Mouse (Mus musculus): Measurements from ENCODE around the gene Gm12830. TPM values are rescaled to one million over a fixed set of nuclear protein-coding genes. Genes with fewer than 3 reads are reported as not detected.
A peak's percentile ranks its signal among the peaks of the same experiment; 100 is the strongest.

Gene Gm12830
- polyA plus RNA-seq, 1 experiment from 2014 or later, result not detected

DNA sequence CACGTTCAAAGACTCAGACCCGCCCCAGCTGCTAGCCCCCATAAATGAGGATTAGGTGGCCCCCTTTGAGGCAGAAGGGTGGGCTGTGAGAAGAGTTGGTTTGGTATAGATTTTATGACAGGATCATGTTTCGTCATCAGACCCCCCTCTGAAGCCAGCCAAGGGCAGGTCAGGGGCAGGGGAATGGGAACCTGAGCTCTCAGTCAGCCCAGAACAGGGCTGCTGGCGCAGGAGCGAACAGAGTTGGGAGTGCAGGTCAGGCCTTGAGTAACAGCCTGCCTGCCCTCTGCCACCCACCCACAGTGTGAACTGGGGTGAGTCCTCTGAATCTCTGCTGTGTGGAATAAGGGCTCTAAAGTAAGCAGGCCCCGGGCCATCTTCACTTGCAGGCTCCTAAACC, 25.2 kb downstream of the Gm12830 start:
- ATAC-seq (ENCODE audit: borderline replicate concordance, extremely low read depth, low FRiP score, low TSS enrichment), result no peak
- Histone ChIP-seq H3K4me3 (no peak overlapping the region), H3K9me3 (no peaks in the 10 kb centered on the region), H3K36me3 (no peaks in the 10 kb centered on the region), H3K27ac (no peak overlapping the region), H3K4me2 (no peak overlapping the region), H3K4me1 (peaks cover 8% of the 10 kb centered on the region), H3K9ac (no peak overlapping the region), H3K27me3 (peaks cover 32% of the 10 kb centered on the region)
- 66% methylated on average over 6 of the region's 6 CpGs for WGBS

DNA sequence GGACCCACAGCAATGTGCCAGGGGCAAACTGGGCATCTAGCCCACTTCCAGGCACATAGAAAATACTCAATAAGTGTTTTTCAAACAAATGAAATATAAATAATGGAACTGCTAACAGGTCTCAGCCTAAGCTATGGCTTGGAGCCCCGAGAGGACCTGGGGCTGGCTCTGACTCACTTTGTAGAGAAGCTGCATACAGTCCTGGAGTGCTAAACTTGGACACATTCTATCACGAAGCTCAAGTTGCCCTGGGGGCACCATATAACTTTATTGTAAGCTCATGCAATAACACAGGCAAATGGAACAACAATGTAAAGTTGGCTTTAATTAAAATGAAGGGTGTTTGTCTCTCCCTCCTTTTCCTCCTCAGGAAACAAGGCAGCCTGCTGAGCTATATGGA, 32.4 kb downstream of the Gm12830 start:
- Histone ChIP-seq H3K36me3 (no peaks in the 10 kb centered on the region), H3K9ac (no peak overlapping the region), H3K4me1 (no peaks in the 10 kb centered on the region), H3K4me2 (no peak overlapping the region), H3K4me3 (no peak overlapping the region), H3K9me3 (no peaks in the 10 kb centered on the region), H3K27ac (no peak overlapping the region), H3K27me3 (no peaks in the 10 kb centered on the region; the same call in 1 of the 2 replicates)
- no peak for ATAC-seq (ENCODE audit: borderline replicate concordance, extremely low read depth, low FRiP score, low TSS enrichment)
- 62% methylated on average over 2 of the region's 2 CpGs for WGBS

DNA sequence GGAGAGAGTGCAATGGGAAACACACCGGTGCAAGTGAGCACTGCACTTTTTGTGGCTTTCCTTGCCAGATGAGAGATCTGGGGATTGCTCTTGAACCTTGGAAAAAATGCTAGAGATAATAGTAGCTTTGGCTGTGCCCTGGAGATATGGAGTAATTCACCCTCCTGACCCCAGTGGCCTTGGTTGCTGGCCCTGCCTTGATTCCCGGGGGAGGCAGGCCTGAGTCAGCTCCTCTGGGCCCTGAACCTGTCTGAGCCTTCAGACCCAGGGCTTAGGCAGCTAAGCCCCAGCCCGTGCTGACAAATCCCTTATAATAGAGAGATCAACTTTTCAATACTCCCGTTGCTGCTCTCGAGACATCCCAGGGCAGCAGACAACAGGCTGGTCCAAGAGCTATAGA, 36.9 kb downstream of the Gm12830 start:
- 54% methylated on average over 5 of the region's 5 CpGs for WGBS
- Histone ChIP-seq H3K4me2 (no peak overlapping the region), H3K9ac (no peak overlapping the region), H3K4me3 (no peak overlapping the region), H3K27me3 (no peaks in the 10 kb centered on the region; the same call in 1 of the 2 replicates), H3K27ac (no peak overlapping the region), H3K9me3 (no peaks in the 10 kb centered on the region), H3K4me1 (no peaks in the 10 kb centered on the region), H3K36me3 (no peaks in the 10 kb centered on the region)
- ATAC-seq (ENCODE audit: borderline replicate concordance, extremely low read depth, low FRiP score, low TSS enrichment), result no peak

DNA sequence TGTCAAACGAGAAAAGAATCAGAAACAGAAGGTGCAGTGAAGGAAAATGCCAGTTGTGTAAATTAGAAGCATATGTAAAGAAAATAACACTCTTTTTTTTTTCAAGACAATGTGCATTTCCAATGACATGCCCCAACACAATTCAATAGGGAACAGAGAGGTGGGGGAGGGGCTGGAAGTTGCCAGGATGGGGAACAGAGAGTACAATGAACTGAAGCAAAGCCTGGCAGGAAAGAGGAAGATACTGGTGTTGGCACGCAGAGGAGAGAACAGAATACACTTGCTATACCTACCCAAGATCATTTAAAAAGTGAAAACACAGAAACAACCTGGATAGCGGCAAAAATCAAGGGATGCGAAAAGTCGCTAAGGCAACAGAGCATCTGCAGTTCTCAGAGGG, 41.6 kb downstream of the Gm12830 start:
- Histone ChIP-seq H3K4me2 (no peak overlapping the region), H3K4me3 (no peak overlapping the region), H3K27me3 (no peaks in the 10 kb centered on the region), H3K4me1 (no peaks in the 10 kb centered on the region), H3K36me3 (no peaks in the 10 kb centered on the region), H3K9me3 (no peaks in the 10 kb centered on the region), H3K27ac (no peak overlapping the region), H3K9ac (no peak overlapping the region)
- ATAC-seq (ENCODE audit: borderline replicate concordance, extremely low read depth, low FRiP score, low TSS enrichment), result no peak
- WGBS, result 75% methylated on average over 5 of the region's 5 CpGs

DNA sequence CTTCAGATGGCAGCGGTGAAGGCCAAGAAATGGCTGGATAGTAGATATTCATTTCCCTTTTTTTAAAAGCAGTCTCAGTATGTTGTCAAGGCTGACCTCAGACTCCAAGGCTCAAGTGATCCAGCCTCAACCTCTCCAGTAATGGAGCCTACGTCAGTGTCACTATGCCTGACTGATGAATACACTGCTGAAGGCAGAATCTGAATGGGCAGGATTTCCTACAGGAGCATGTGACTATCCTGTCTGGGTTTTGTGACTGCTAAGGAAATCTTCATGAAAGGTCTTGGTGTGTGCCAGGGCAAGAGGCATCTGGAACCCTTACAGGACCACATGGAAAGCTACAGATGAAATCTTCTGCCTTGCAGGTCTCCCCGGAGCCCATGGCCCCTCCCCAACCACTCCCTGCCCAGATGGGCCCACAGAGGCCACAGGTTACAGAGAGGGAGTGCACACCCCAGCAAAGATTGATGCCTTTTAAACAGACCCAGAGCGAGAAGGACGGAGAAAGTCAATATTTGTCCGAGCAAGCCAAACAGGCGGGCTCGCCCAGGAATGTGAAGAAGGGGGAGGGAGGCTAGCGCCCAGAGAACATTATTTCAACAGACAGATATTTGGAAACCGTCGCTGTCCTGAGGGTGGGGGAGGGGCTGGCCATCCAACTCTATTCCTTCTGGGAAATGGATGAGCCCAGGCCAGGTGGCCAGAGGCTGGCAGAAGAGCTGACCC, 48.4 kb downstream of the Gm12830 start:
- peak overlapping the region; percentile 51; the same call in 1 of the 2 replicates for H3K27ac ChIP-seq
- H3K27me3 ChIP-seq, result no peaks in the 10 kb centered on the region
- ATAC-seq (ENCODE audit: borderline replicate concordance, extremely low read depth, low FRiP score, low TSS enrichment), result peak; percentile 77

DNA sequence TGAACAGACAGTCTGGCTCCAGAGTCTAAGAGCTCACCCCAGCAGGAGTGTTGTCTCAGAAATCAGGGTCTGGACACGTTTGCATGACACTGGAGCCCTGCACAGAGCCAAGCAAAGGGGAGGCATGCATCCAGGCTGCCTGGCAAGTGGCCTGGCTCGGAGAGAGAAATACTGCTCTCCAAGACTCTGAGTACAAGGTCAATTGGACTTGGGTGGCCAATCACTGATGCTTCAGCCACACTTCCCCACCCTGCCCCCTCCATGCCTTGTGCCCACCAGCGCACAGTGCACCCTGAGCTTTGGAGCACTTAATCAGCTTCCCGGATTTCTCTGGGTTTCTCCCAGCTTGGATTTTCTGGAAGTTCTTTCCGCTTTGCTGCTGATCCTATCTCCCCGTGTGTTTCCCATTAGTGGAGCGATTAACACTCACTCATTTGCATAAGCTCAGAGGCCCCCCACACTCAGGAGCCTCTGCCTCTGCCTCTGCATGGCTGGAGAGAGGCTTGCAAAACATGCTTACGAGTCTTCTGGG, 55.0 kb downstream of the Gm12830 start:
- Histone ChIP-seq H3K4me2 (no peak overlapping the region), H3K4me1 (no peaks in the 10 kb centered on the region), H3K27ac (no peak overlapping the region), H3K27me3 (no peaks in the 10 kb centered on the region), H3K4me3 (no peak overlapping the region), H3K9ac (no peak overlapping the region), H3K36me3 (no peaks in the 10 kb centered on the region), H3K9me3 (no peaks in the 10 kb centered on the region)
- ATAC-seq (ENCODE audit: borderline replicate concordance, extremely low read depth, low FRiP score, low TSS enrichment), result no peak
- WGBS, result 32% methylated on average over 8 of the region's 8 CpGs

More for the DNA sequence above, 48.4 kb downstream of the Gm12830 start:
- Histone ChIP-seq H3K36me3 (no peaks in the 10 kb centered on the region), H3K4me2 (no peak overlapping the region), H3K4me3 (no peak overlapping the region), H3K9ac (no peak overlapping the region), H3K9me3 (no peaks in the 10 kb centered on the region), H3K4me1 (peaks cover 18% of the 10 kb centered on the region)
- WGBS, result 12% methylated on average over 11 of the region's 11 CpGs

DNA sequence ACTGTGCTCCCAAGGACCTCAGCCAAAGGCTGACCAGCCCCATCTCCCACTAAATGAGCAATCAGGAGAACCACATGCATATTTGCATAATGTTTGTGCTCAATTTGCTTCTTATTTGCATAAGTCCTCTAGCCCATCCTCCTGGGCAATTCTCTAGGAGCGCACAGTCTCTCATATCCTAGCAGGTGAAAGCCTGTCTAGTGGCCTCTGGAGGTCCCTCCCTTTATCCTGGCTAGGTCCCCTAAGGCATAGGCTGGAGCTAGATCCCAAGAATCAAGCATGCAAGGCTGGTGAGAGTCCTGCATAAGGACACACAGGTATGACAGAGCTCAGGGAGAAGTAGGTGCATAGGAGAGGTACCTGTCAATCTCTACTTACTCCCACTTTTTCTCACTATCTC, 60.7 kb downstream of the Gm12830 start:
- H3K27ac ChIP-seq, result no peak overlapping the region
- no peaks in the 10 kb centered on the region for H3K4me1 ChIP-seq
- H3K9ac ChIP-seq, result no peak overlapping the region
- 87% methylated on average over 1 of the region's 1 CpGs for WGBS
- H3K4me2 ChIP-seq, result no peak overlapping the region
- H3K9me3 ChIP-seq, result no peaks in the 10 kb centered on the region
- H3K36me3 ChIP-seq, result no peaks in the 10 kb centered on the region
- no peak for ATAC-seq (ENCODE audit: borderline replicate concordance, extremely low read depth, low FRiP score, low TSS enrichment)
- H3K4me3 ChIP-seq, result no peak overlapping the region
- no peaks in the 10 kb centered on the region for H3K27me3 ChIP-seq

DNA sequence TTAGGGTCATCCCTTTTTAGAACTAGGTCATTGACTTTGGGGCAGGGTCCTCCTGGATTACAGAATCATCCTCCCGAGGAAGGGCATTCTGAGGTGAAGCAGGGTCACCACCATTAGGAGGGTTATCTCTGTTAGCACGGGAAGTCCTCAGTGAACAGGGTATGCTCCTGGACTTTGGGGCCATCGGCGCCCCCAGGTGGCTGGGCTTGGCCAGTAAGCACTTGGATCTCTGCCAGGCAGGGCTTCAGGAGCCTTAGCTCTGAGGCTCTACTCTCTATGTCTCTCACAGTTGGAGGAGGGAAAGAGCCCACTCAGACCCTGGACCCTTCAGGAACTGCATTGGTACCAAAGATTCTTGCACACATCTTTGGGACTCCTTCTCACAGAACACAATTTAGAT, 76.3 kb downstream of the Gm12830 start:
- Histone ChIP-seq H3K36me3 (no peaks in the 10 kb centered on the region), H3K27ac (no peak overlapping the region), H3K4me3 (no peak overlapping the region), H3K27me3 (peaks cover 70% of the 10 kb centered on the region), H3K9me3 (no peaks in the 10 kb centered on the region), H3K4me2 (no peak overlapping the region), H3K4me1 (peaks cover 11% of the 10 kb centered on the region), H3K9ac (no peak overlapping the region)
- 13% methylated on average over 4 of the region's 4 CpGs for WGBS
- ATAC-seq (ENCODE audit: borderline replicate concordance, extremely low read depth, low FRiP score, low TSS enrichment), result peak; percentile 33; the same call in 1 of the 2 replicates

DNA sequence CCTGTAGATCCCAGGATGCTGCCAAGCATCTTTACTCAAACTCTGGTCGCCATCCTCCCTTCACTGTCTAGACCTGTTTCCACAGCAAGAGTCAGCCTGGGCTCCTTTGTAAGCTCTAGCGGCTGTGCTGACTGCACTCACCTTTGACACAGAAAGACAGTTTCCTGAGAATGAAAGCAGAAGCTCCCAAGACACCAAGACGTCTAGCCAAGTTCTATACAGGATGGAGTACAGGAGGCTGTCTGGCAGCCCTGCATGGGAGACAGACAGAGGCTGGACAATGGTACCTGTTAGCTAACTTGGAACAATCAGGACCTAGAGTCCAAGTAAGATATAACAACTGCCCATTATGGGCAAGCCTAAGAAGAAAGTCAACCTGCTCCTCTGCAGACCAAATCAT, 78.4 kb downstream of the Gm12830 start:
- Histone ChIP-seq H3K36me3 (no peaks in the 10 kb centered on the region), H3K9ac (no peak overlapping the region), H3K4me3 (no peak overlapping the region), H3K9me3 (no peaks in the 10 kb centered on the region), H3K4me1 (peaks cover 12% of the 10 kb centered on the region), H3K27ac (no peak overlapping the region), H3K4me2 (no peak overlapping the region), H3K27me3 (peaks cover 88% of the 10 kb centered on the region)
- WGBS, result 29% methylated on average over 3 of the region's 3 CpGs
- ATAC-seq (ENCODE audit: borderline replicate concordance, extremely low read depth, low FRiP score, low TSS enrichment), result no peak

DNA sequence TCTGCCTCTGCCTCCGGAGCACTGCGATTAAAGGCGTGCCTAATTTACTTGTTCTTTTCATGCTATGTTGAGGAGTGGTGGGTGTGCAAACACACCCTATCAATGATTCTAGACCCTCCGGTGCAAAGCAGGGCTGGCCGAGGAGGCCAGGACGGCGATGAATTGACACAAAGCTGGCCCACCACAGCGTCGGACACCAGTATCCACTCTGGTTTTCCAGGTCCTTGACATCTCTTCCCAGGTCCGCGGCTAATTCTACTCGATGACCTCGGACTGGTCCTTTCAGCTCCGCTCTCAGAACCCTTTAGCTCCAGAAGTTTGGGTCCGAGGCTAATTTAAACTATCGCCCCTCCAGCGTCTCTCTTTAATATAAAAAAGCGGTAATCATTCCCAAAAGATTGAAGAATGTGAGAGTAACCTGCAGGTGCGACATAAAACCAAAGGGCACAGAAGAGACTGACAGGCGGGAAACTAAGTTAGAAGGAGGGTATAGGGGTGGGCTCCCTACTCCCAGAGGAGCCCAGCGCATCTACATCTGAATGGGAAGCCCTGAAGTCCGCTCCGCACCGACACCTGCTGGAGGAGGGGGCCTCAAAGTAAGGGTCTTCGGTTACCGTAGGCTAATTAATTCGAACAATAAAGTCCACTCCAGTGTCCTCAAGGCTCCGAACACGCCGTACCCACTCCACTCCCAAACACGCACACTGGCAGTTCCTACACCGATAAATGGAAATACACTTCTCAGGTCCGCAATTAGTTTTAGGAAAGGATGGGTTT, 79.5 kb downstream of the Gm12830 start:
- WGBS, result 3% methylated on average over 33 of the region's 33 CpGs
- H3K9ac ChIP-seq, result no peak overlapping the region
- ATAC-seq (ENCODE audit: borderline replicate concordance, extremely low read depth, low FRiP score, low TSS enrichment), result no peak

DNA sequence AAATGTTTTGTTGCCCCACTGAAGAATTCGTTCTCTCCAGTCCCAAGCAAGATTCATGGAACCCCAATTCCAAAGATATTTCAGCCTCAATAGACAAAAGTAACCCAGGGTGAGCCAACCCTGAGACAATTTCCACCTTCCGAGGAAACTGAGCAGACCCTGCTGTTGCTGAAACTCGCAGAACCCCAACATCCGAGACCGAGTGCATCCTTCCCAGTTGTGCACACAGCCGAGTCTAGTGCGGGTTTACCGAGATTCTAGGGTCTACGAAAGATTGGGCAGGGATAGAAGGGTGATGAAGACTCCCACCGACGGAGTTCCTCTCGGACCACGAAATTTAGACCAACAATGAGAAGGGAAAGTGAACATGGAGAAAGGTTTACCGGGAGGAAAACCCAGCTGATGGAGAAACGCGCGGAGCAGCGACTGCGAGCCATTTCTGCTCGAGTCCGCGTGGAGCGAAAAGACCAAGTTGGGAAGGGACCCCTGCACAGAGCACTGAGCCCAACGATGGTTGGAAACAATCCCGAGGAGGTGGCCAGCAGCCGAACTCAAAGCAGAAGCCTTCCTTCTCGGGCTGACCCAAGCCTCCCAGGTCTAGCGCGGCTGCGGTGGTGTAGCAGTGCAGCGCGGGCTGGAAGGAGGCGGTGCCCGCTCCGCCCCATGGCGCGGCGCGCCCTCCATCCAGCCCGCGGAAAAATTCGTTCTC, 80.3 kb downstream of the Gm12830 start:
- peaks cover 12% of the 10 kb centered on the region for H3K4me1 ChIP-seq
- no peak overlapping the region for H3K27ac ChIP-seq
- H3K9me3 ChIP-seq, result no peaks in the 10 kb centered on the region
- H3K9ac ChIP-seq, result no peak overlapping the region
- H3K36me3 ChIP-seq, result no peaks in the 10 kb centered on the region
- H3K4me2 ChIP-seq, result peak overlapping the region; percentile 46
- H3K4me3 ChIP-seq, result peak overlapping the region; percentile 22
- WGBS, result under 1% methylated on average over 42 of the region's 42 CpGs
- H3K27me3 ChIP-seq, result peaks cover 99% of the 10 kb centered on the region
- peak; percentile 64; the same call in 1 of the 2 replicates for ATAC-seq (ENCODE audit: borderline replicate concordance, extremely low read depth, low FRiP score, low TSS enrichment)

More for the DNA sequence above, 79.5 kb downstream of the Gm12830 start:
- Histone ChIP-seq H3K4me3 (no peak overlapping the region), H3K4me2 (no peak overlapping the region), H3K9me3 (no peaks in the 10 kb centered on the region), H3K4me1 (peaks cover 12% of the 10 kb centered on the region), H3K36me3 (no peaks in the 10 kb centered on the region), H3K27me3 (peaks cover 95% of the 10 kb centered on the region), H3K27ac (no peak overlapping the region)
